Mouse (Mus musculus) layer of hippocampus, postnatal 10 days (tissue): ENCODE measurements at regions not wholly inside any gene's neighbourhood (a gene's known extent, or its start where the extent isn't known, plus 50 kb on each side); places are given as distances from the start of the nearest gene placed in this dataset.
A peak's percentile ranks its signal among the peaks of the same experiment; 100 is the strongest.

Experiments
- DNase-seq, 2 experiments: peaks; one replicate each; pipeline ENCODE4 v3.0.0; 2021; ENCODE audit warnings: low spot score in 2 of 2

DNA sequence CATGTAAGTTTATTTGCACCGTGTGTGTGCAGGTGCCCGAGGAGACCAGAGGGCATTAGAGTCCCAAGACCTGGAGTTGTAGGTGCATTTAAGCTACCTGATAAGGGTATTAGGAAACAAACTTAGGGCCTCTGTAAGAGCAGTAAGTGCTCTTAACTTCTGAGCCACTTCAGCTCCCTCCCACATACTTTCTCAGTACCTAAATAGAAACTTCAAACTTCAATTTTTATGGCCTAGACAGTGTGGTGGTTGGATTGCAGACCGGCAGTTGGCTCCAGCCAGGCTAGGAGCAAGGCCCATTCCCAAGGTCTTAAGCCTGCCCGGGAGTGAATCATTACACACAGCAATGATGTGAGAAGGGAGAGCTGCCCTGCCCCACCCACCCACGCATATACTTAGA, 208.8 kb upstream of the Plpp4 start:
- no peak for DNase-seq

DNA sequence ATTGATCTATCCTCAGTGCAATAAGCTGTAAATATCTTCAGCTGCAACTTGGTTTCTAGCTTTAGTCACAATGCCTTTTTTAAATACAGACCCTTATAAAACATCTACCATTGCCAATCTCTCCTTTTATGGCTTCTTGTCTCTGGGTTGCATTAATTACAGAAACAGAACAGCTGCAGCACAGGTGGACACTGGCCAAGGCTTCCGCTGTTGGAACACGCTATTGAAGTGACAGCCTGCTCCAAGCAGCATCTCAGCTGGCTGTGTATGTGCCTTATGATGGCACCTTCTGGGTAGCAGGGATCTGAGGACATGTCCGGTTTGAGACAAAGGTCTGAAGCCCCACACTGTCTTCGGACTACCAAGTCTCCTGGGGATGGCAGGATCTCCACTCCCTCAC, 207.1 kb upstream of the Plpp4 start:
- peak; percentile 29 to 38 for DNase-seq

DNA sequence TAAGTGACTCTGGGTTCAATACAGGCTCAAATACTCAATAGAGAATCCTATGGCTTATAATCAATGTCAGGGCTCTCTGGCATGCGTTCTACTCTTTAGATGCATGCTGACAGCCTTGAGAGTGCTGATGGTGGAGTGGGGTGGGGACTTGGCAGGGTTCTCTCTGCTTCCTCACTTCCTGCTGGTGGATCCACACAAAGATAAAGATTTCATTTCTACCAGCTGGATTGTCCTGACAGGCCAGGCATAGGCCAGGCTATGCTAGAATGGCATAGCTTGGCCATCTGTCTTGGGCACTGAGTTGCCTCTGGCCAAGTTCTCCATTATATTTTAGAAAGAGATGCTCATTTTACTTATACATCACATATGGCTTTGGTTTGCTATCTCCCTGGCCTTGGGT, 206.2 kb upstream of the Plpp4 start:
- no peak for DNase-seq

DNA sequence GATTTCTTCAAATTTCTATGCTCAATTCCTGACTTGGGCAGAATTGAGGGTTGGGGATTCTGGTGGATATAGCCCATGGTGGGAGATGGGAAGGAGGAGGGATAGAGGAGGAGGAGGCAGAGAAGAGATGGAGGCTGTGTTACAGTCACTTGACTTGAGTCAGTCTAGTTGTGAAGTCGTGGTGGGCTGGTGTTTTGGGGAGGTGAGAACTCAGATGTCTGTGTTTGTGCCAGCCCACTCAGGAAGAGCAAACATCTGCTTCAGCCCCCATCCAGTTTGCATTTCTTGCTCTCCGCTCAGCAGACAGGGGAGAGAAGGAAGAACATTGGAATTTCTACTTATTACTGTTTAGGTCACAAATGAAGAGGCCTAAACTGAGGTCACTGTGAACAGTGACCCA, 189.9 kb upstream of the Plpp4 start:
- no peak for DNase-seq

DNA sequence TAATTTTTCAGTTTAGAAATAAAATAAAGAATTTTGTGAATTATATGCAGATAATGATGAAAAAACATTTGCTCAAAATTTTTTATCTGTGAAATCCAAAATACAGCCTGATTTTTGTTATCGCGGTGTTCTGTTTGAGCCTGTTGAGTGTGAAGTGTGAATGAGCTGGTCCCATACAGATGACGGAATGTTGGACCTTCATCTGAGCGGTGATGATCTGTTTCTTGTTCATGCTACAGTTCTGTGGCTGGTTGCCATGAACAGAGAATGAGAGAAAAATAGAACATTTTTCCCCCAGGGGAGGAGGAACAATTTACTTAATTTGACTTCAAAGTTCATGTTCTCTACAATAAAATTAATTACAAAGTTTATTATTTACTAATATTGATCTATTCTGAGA, 188.7 kb upstream of the Plpp4 start:
- no peak for DNase-seq

- no peak for DNase-seq
Measured at GRCm38 (mm10) chr7:129079786-129080185, 177.0 kb upstream of the Plpp4 start.

DNA sequence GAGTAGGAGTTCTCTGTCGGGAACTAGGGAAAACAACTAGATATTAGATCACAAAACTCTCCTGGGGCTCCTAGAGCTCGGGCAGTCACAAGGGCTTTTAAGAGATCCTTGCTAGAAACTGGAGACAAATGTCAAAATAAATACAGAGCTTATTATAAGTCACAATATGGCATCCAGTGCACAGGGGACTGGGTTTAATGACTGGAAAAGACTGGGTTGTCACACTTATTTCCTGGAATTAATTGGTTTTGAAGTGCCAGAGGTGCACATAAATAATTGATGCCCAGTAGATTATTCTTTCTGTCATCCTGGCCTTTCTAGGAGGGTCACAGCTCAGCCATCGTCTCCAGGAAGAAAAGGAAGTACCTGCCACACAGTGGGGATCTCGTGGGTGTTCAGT, 165.4 kb upstream of the Plpp4 start:
- DNase-seq: no peak

DNA sequence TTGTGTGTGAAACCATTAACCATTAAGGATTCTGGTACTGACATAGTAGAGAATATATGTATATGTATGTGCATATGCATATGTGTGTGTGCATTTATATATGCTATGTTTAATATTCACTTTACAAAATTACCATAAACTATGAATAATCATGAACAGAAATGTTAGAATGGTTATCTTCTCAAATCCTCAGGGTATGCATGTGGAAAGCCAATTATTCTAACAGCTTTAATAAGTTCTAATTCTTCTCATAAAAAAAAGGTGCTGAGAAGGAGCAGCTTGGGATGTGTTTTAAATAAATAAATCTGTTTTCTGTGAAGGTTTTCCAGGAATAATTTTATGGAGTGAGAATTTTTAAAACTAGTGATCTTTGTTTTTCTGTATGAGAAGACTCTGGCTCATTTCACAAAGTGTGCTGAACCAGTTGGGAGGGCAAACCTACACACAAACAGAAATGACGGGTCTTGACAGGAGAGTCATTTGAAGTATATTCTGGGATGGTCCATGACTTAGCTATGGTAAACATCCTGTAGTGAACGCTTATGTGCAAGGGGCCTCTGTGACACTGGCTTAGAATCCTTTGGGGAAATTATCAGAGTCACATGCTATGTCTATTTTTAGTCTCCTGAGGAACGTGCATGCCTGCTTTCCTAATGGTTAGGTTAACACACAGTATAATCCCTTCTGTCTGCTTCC, 160.3 kb upstream of the Plpp4 start:
- no peak for DNase-seq

DNA sequence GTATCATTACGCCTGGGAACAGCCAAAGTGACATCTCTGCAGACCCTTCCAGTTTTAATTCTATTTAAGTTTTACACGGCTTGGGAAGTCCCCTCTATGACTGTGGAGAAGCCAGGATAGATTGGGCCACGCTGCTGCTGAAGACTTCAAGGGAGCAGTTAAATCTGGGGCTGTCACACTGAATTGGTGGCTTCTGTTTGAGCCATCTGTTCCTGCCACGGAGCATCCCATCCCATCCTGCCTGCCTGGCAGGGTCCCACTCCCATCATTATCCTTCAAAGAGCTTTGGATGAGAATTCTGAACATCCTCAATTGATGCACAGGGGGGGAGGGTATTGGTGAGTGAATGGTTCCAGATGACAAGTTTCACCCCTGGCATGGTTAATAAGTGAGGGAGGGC, 154.4 kb upstream of the Plpp4 start:
- DNase-seq: peak; percentile 41 to 53

- DNase-seq: no peak
Measured at GRCm38 (mm10) chr7:129134176-129134575, 122.7 kb upstream of the Plpp4 start.

DNA sequence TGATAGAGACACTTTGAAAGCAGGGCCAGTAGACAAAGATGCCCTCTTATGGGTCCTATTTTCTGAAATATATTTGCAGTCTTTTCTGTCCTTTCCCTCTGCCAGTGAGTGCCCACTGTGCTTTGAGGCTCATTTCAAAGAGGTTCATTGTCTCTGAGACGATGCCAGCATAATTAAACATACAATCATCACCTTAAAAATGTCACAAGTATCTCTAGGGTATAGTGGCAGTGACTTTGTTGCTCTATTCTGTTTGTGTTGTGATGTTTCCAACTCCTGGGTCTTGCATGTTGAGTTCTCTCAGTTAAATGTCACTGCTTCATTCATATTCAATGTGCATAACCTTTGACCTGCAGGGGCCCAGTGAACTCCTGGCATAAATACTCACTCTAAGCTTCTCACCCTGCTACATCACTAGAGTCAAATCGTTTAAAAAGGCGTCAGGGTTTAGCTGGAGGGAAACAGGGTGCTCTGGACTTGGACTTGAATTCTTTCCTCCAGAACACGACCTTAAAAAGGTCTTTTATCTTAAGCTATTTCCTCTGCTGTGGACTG, 122.1 kb upstream of the Plpp4 start:
- DNase-seq: no peak

- no peak for DNase-seq
Measured at GRCm38 (mm10) chr7:129137303-129137990, 119.4 kb upstream of the Plpp4 start.

DNA sequence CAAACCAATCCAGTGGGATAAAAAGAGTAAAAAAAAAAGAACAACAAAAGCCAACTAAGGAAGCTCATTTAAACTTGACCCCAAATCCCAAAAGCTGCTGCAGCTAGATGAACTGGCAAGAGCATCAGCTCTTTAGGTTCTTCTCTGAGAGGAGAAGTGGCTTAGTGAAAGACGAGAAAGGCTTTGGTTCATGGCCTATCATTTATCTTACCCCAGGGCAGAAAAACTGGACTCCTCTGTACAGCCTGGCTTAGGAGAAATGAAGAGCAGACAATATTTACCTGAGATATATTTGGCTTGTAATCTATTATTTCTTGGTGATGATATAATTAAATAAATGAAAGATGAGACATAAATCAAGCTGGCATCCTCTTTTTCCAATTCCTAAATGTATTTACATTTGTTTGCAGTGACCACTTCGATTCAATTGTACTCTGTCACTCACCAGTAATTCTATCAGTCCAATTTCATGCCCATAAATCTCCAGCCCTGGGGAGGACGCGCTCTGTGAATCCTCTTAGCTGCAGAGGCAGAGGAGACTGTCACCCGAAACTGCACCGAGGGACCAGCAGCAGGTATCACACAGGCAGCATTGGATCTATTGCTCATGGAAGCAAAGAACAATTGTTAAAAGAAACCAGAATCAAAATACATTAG, 114.8 kb upstream of the Plpp4 start:
- DNase-seq: no peak

DNA sequence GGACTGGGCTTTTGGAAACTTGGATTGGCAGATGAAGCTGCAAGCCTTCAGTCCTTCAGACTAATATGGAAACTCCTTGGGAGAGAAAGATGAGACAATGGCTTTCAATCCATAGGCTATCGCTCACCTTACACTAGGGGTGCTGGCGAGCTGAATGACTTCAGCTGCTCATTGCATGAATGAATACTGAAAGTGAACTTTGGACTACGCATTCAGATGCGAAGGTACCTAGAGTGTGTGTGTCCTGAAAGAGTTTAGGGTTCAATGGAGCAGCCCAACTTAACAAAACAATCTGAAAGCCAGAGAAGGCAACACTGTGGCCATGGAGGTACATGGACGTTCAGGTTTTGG, 114.3 kb upstream of the Plpp4 start:
- DNase-seq: no peak

DNA sequence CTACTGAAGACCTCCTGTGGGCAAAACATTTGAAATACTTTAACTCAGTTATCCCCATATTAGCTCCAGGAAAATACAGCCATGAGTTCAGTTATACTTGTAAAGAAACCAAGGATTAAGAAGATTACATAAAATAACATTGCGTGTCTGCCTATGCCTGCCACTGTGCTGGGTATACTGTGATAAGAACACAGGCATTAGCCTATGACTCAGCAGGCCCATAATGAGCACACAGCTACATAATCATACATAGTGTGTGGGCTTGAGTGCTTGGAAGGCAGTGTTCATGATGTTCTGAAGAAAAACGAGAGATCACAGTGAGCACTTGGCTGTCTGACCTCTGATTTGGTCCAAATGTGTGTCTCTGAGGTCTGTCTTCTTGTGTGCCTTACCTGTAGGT, 101.3 kb upstream of the Plpp4 start:
- no peak for DNase-seq

GRCm38 (mm10) chr7:129169971-129170370, 86.9 kb upstream of the Plpp4 start:
- DNase-seq: peak; percentile 3 to 21

DNA sequence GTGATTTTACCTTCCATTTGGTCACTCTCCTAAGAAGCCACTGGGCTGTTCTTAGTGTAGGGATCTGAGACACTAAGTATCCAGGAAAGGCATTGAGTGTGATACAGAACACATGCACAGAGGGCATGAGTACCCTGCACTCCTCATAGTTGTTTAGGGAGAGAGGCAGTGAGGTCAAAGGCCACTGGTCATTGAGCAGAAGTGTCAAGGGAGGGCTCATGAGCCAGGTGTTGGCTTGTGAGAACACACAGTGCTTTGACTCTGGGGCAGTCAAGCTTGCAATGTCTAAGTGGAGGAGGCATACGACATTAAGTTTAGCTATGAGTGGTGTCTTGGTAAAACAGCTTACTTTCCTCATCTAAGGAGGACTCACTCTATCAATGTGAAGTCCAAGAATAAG, 65.9 kb upstream of the Plpp4 start:
- DNase-seq: no peak

DNA sequence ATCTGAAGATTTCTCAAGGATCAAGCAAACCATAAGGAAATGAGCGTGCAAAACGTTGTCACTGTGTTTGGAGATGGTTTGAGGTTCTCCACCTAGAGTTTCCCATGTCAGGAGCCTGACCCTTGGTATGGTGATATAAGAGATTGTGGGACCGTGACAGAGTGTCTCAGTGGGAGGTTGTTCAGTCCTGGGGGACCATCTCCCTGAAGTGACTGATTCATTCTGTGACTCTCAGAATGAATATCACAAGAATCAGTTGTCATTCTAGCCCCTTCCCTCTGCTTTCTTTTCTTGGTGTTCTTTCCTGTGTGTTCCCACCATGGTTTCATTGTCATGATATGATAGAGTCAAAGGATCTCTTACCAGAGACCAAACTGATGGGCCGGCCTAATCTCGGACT, 49.8 kb upstream of the Plpp4 start:
- DNase-seq: no peak
